Mouse (Mus musculus) cerebellum, adult 9-10 months (tissue): ENCODE measurements around the gene Tom1l2.

Source experiments
- DNase-seq: peaks from one replicate; pipeline ENCODE4 v3.0.0; 2022

The Tom1l2 gene

DNA sequence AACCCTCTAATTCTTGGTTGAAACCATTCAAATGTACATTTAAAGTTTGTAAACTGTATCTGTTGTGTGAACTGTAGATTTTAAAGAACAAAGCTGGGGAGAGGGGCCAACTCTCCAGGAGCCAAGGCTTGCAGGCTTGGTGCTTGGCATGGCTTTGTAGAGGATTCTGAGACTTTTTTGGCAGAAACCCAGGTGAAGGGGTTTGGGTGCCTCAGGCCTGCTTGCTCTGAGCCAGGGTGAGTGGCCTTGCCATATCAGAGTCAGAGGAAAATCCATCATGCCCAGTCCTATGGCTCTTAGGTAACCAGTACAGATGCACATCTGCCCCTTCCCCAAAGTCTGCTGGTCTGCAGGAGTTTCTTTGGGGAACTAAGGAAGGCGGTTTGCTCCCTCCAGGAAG lies 126.8 kb downstream of the Tom1l2 start:
- DNase-seq, result no peak

DNA sequence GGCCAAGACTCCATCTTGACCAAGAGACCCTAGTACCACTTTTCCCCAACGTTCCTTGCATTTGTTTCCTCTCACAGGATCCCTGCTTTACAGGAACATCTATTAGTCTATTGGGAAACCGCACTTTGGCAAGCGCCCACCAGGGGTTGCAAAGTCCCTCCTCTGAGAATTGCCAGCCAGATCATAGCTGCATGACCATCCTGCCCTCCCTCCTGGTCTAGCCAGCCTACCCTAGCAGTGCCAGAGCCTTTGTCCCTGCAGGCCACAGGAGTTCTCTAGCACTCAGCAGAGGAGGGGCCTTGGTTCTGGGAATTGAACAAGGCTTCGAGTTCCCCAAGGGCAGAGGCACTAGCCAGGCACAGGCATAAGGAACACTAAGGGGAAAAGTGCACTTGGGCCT lies 128.0 kb downstream of the Tom1l2 start:
- no peak for DNase-seq

DNA sequence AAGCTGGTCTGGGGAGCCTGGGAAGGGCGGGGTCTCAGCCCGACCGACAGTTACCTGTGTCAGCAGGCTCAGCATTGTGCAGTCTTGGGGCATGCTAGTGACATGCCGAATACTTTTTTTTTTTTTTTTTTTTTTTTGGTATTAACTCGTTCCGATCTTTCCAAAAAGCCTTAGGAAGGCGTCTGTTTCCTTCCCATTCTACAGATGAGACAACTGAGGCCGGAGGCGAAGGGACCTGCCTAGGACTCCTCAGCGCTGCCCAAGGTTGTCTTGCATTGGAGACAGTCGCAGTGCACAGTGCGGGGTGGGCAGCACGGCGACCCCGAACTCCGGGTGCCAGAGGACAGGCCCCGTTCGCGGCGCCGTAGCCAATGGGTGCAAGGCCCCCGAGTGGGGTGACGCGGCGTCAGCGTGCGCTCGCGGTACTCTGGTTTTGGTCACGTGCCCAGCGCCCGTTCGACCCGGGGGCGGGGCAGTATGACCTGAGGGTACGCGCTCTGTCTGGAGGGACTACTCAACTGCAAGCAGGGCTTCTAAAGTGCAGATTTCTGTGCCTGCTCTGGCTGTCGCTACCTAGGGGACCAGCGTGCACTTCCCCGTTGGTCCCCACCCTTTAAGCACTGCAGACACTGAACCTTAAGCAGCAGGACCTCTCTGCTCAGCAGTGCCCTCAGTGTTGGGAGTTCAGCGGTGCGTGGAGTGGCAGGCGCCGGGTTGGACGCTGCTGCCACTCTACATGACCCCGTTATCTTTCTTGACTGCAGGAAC lies 130.1 kb downstream of the Tom1l2 start, which contains the start of gene Srebf1:
Gene Srebf1 (minus strand): TSS at position 113 of the 768 bp plus-strand sequence.
- peak; percentile 69 for DNase-seq

DNA sequence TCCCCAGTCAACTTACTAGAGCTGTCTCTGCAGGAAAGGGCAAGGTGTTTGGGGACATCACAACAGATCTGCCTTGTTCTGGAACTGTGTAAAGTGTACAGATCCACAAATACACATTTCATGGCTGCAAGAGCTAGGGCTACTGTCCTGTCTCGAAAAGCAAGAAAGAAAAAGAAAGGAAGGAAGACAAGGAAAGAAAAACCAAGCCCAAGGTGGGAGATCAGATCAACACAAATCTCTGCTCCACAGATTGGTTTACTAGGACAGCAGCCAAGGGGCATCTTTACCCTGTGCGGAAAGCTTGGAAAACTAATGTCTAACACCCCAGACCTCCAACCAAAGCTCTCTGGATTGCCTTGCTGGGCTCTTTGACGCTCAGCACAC lies 130.6 kb downstream of the Tom1l2 start:
- DNase-seq, result no peak

DNA sequence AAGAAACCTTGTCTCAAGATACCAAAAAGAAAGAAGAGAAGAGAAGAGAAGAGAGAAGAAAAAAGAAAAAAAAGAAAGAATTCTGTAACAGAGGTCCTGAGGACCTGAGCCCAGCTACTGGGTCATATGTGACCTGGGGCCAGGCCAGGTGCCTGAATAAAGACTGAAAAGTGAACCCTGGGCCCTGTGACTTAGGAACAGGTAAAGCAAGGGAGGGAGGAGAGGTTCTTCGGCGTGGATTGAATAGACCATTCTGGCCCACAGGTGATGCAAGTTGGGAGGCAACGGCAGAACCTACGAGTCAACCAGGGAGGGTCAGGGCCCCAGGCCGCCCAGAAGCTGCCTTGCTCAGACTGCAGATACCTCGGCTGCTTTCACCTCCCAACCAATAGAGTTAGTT lies 131.3 kb downstream of the Tom1l2 start:
- DNase-seq, result no peak

DNA sequence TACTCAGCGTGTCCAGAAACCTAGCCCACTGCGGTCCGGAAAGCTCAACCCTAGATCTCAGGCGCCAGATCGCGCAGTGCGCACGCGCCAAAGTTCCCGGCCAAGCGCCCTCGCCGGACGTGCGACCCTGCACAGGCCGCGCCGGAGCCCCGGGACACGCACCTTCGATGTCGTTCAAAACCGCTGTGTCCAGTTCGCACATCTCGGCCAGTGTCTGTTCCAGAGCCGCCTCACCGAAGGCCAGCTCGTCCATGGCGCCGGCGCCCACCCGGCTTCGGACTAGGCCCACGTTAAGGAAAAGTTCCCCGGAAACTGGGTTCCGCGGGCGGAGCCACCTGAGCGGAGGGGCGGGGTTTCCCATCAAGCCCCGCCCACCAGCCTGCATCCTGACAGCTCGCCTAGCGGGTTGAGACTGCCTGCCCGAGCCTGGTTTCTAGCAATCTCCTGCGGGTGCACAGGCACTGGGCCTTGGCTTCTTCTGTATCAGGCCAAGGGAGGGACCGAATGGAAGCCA lies 132.4 kb downstream of the Tom1l2 start:
- peak; percentile 87 for DNase-seq

DNA sequence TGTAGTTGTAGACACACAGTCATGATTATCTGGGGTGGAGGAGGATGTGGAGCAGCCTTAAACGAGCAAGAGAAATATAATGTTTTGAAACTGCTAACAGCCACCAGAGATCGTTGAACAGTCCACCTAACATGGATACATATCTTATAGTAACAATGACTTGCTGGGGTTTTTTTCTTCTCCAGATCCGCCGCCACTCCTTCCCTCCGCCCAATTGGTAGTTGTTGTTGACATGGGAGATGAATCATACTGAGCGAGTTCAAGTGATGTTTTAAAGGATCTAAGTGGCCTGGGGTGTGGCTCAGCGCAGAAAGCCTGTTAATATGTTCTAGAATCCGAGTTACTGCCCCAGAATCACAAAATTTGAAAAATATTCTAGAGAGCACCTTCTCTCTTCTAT lies 133.1 kb downstream of the Tom1l2 start:
- no peak for DNase-seq

DNA sequence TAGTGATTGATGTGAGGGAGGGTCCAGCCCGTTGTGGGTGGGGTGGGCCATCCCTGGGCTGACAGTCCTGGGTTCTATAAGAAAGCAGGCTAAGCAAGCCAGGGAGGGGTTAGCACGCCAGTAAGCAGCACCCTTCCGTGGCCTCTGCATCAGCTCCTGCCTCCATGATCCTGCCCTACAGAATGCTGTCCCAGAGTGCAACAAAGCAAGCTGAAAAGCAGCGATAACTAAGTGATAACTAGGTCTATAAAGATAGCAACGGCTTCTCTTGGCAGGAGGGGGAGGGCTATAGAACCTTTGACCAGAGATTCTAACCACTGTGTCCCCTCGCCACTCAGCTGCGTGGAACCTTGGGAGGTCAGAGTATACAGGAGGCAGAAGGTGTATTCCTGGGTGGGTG lies 135.2 kb downstream of the Tom1l2 start:
- DNase-seq, result no peak

DNA sequence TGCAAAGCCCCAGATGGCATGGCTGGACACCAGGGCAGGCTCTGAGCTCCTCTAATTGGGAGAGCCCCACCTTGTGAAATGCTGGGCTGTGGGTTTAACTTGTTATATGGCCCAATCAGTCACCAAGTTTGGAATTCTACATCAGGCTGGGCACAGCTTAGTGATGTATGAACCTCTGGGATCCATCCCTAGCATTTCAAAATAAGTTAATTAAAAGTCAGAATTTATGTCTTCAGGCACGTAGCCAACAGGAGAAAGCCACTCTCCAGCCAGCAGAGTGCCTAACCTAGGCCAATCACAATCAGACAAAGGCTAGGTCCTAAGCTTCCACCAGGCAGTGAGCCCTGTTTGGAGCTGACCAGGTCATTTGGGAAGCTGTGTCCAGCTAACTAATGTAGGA lies 136.0 kb downstream of the Tom1l2 start:
- no peak for DNase-seq

DNA sequence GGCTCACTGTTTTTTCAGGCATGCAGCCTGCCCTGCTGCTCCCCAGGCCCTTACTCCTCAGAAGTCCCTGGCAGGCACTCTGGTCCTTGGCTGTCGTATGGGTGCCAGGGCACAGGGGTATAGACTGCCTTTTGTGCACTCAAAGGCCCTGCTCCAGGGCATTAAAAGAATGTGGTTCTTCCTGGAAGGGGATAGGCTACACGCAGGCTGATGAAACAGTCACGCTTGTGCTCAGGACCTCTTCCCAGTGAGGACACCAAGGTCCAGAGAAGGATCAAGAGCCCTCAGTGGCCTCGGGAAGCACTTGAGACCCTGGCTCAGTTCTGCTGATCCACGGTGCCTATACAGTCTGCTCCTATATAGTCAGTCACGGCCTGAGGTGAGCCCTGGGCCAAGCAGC lies 139.4 kb downstream of the Tom1l2 start:
- DNase-seq, result no peak

DNA sequence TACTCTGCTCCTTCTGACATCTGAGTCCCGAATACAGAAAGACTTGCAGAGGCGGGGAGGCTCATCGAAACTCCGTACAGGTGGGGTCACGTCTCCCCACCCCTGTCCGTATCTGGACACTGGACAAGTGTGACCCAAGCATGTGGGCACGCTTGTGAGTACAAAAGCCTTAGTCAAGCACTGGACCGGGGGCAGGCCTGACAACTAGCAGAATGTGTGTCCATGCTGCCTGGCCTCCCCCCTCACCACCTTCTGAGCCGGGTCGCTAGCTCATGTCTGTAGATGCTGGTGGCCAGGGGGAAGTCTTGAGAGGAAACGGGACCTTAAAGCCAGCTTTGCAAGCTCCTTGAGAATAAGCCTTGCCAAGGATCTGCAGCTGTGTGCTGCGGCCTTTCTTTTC lies 140.9 kb downstream of the Tom1l2 start:
- DNase-seq, result no peak

DNA sequence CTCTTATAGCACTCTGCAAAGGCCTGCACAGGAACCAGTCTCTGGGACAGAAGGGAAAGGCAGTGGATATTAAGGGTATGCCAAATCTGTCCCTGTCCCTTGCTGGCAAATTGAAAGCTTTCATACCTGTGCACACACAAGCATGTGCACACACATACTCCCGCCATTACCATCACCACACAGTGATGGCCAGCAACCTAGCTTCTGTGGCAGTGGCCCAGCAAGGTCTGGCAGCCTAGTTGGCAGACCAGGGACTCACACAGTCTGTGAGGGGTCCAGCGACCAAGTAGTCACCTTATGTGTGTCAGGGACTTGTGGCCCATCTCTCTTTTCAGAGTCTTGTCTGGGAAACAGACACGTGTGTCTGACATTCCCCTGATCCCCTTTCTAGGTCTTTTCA lies 141.6 kb downstream of the Tom1l2 start:
- DNase-seq, result no peak

DNA sequence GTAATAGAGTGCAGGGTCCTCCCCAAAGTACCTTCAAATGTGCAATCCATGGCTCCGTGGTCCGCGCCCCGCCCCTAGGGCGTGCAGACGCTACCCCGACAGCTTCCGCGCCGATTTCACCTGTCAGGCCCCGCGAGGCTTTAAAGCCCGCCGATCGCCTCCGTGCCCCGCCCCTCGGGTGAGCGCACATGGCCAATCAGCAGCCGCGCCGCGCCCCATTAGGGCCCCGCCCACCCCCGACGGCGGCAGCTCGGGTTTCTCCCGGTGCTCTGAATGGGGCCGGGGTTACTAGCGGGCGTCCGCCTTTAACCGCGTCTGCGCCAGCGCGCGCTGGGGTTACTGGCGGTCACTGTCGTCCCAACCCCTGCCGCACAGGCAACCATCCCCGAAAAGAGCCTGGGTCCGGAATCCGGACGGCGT lies 142.4 kb downstream of the Tom1l2 start:
- peak; percentile 77 for DNase-seq

DNA sequence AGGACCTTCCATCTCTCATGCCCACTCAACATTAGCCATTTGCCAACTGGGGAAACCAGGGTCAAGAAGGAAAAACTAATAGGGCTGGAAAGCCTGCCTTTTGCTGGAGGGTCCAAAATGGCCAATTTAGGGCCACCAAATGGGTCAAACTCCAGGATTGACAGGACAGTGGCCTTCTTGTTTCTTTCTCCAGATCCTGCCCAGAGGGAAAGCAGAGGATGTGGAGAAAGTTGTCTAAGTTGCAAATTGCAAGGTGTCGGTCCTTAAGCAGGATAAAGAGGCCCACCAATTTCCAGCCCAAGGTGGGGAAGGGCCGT lies 142.8 kb downstream of the Tom1l2 start:
- no peak for DNase-seq

DNA sequence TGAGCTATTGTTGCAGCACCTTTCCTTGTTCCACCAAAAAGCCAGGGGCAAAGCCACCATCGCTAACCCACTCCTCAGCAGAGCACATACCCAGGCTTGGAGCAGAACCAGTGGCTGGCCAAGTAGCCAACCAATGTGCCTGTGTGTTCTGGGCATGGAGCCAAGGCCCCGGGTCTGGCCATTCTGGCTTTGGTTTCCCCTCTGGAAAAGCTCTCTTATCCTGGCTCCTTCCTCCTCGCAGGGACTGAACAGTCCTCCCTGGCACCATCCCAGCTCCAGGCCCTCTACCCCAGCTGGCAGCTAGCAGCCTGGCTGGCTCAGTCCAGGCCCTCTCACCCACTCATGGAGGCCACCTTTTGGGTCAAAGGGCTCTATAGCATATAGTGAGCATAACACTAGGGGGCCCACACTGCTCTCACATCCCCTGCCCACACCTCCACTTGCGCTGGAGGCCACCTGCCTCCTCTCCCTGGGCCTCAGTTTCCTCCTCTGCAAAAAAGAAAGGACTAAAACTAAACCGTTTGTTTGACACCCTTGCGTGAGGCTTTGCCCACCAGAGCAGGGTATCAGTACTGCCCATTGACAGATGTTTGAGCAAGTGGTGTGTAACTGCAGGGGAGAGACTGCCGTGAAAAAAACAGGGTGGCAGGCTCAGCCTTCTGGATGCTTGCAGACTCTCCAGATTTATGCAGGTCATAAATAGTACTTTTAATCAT lies 143.3 kb downstream of the Tom1l2 start:
- peak; percentile 92 for DNase-seq

DNA sequence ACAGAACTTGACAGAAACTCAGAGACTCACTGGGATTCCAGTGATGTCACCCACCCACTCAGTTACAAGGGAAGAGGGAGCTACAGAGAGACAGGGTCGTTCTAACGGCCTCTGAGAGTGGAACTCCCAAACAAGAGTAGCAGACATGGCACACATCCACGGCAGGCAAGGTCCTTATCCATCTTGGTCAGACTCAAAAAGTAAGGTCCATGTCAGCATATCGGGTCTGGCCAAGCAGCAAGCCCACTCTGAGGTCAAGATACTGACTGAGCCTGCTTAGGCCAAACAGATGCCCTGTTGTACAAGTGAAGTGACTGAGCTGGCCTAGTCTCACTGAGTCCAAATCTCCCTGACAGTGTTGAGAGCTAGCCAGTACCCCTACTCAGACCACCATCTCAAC lies 144.0 kb downstream of the Tom1l2 start:
- no peak for DNase-seq

DNA sequence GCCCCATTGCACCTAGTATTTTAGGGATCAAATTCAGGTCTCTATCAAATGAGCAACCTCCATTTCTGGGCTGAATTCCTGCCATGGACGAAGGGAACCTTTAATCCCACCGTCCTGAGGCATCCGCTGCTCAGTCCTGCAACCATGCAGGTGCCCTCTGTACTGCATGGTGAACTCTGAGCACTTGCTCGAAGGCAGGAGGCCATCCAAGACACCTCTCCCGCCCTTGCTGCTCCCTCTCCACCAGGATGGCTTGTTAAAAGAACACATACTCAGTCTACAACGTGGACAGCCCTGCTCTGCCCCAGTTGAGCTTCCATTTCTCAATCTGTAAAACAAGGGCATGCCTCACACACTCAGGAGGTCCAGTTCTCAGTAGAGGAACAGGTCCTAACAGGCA lies 144.5 kb downstream of the Tom1l2 start:
- no peak for DNase-seq

DNA sequence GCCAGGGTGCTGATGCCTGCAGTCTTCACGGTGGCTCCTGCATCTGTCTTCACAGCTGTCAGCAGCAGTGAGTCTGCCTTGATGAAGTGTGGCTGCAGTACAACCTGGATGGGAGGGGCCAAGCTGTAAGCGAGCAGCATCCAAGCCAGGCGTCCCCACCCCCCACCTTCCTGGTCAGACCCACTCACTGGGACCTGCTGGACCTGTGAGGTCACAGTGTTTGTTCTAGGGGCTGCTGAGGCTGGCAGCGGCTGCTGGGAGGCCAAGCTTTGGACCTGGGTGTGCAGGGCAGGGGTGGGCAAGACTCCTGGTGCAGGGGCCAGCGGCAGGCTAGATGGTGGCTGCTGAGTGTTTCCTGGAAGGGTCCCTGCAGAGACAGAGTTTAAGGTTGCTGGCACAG lies 146.5 kb downstream of the Tom1l2 start:
- no peak for DNase-seq

DNA sequence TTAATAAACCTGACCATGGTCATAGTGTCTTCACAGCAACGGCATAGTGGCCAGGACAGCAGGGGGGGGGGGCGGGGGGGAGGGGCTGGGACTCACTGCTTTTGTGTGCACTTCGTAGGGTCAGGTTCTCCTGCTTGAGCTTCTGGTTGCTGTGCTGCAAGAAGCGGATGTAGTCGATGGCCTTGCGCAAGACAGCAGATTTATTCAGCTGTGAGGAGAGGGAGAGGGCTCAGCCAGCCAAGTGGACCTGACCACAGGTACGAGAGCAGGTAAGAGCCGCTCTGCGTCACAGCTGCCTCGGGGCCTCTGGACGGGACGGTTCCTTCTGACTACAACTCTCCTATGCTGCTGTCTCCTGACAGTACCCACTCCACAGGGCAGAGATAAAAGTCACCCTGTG lies 147.7 kb downstream of the Tom1l2 start:
- no peak for DNase-seq

DNA sequence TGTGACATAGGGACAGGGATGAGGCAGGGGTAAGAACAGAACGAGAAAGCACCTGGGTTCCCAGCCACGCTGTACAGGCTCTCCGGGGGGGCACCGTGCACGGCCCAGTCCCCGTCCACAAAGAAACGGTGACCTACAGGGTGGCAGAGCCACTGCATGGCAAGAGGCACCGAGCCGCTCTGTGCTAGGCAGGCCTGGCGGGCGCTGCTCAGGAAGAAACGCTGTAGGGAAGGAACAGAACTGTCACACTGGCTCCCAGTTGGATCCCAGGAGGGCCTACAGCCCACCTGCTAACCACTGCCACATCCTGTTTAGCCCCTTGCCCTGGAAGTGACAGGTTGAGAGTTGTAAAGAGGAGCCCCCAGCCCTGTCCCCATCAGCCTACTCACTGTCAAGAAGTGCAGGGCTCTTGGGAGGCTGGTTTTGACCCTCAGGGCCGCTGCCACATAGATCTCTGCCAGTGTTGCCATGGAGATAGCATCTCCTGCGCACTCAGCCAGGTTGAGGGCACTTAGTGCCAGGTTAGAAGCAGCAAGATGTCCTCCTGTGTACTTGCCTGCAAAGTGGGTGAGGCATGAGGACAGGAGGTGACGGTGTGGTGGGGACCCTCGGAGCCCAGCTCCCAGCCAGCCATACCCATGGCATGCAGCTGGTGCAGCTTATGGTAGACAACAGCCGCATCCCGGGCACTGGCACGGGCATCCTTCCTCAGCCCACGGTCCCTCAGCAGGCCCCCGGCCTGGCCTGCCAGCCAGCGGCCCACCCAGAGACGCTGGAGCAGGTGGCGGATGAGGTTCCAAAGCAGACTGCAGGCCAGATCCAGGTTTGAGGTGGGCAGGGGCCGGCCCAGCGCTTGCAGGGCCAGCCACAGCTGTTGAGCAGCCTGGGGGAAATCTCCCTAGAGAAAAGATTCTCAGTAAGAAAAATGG lies 149.7 kb downstream of the Tom1l2 start:
- peak; percentile 75 for DNase-seq

DNA sequence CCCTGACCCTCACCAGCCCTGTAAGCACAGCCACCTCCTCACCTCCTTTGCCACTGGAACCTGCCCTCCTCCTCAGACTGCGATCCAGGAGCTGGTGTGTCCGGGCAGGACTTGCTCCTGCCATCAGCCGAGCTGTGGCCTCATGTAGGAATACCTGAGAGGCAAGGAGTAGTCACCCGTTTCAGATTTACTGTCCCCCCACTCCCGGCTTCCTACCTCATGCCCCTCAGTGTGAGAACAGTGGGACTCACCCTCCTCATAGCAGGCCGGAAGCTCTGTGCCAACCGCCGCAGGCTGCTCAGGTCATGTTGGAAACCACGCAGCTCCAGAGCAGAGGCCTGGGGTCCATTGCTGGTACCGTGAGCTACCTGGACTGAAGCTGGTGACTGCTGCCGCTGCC lies 152.3 kb downstream of the Tom1l2 start:
- DNase-seq, result no peak

DNA sequence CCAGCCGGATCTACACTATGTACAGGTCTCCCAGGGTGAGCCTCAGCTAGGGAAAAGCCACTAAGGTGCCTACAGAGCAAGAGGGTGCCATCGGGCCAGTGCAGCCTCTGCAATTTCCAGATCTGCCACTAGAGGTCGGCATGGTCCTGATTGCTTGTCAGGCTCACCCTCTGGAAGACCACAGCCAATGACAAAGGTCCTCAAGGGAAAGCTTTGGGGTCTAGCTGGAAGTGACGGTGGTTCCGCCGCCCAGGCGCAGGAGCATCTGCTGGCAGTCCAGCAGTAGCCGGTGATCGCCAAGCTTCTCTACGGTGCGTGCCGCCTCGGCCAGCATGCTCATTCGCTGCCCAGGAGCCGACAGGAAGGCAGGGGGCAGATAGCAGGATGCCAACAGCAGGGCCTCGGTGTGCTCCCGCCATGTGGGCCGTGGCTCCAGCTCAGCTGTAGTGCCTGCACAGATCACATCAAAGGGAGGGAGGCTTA lies 153.0 kb downstream of the Tom1l2 start:
- peak; percentile 96 for DNase-seq

DNA sequence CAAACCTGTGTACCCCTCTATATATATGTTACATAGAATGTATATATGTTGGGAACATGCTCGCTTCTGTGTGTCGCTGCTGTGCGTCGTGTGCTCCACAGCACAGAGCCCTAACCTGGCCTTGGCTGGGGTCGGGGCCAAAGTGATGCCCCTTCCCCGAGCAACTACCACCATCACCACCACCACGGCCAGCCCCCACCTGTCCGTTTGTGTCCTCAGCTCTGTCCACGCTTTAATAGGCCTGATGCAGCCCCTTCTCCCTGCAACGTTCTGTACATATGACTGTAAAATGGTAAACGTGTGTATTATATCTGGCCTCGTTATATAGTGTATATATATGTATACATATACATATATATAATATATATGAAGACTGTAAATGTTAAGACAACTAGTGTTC lies 154.1 kb downstream of the Tom1l2 start:
- no peak for DNase-seq
